Mouse (Mus musculus) adrenal gland, postnatal 25 days (tissue): ENCODE data around the gene Gm11627. TPM values are rescaled to one million over a fixed set of nuclear protein-coding genes. Genes with fewer than 3 reads are reported as not detected.
"Not testable (repeated sequence)": the region's sequence is repeated elsewhere in the genome, so short reads cannot be mapped to it uniquely, and the experiment has no call there.

Experiments
- DNase-seq: peaks from one replicate; pipeline ENCODE4 v3.0.0; 2021; ENCODE audit warnings: mixed read lengths
- total RNA-seq: library from RNA; stranded (reverse); gene quantifications from 2 replicates; pipeline ENCODE4 v1.2.3, GENCODE M21; 2021

The Gm11627 gene
- total RNA-seq, 1 experiment from 2014 or later = not detected

DNA sequence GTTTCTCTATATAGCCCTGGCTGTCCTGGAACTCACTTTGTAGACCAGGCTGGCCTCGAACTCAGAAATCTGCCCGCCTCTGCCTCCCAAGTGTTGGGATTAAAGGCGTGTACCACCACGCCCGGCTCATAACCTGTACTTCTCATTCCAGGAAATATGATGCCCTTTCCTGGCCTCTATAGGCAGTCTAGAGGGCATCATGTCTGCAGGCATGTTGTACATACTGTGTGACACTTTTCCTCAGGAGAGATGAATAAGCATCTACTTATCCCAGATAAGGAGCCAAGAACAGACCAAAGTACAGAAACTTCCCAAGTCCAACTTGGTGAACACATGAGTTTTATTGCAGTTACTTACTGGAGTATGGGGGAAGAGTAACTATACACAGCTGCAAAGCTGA lies 20.6 kb downstream of the Gm11627 start:
- no peak for DNase-seq

DNA sequence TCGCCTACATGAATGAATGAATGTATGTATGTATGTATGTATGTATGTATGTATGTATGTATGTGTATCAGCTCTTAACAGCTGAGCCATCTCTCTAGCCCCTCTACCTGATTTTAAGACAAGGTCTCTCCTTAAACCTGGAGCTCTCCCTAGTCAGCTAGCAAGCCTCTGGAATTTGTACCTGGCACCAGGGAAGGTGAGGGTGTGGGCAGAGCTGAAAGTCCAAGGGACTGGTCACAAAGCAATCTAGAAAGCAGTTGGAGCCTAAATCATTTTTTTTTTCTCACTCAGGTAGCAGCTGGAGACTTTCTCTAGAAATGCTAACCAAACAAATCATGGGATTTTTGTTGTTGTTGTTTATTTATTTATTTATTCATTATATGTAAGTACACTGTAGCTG lies 21.9 kb downstream of the Gm11627 start:
- DNase-seq = no peak

DNA sequence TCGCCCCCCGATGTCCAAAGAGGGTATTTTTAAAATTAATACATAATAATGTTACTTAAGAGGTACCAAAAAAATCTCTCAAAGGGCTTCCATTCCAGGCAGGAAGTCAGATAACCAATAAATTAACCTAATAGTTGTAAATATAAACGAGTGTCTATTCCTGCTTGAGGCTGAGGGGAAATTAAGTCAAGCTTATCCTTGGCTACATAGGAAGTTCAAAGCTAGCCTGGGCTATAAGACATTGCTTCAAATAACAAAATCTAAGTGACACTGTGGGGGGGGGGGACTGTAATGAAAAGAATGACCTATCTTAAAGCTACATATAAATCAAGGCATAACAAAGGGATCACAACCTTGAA lies 22.6 kb downstream of the Gm11627 start:
- DNase-seq = no peak

DNA sequence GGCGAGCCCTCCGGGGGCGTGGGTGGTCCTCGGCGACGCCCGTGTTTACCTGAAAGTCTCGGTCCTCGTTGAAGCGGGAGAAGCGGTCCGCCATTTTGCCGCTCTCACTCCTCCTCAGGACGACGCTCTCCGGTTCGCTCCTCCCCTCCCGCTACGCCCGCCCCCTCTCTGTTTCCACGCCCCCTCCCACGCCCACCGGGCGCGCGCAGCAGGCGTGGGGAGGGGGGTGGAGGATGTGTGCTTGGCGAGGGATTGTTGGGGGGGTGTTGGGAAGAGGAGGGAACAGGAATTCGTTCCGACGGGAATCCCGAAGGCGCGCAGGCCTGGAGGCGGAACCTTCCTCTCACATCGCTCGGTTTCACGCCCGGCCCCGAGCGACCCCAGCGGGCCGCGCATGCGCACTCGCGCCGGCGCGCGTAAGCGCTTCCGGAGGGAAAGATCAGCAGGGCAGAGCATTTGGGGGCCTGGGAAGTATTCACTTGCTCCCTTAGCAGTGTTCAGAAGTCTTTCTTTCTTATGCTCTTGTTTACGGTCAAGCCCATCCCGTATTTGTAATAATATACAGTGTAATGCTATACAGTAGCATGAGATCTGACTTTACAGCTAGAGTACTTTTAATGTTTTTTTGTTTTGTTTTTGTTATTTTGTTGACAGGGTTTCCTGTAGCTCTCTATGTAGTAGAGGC lies 23.1 kb downstream of the Gm11627 start, which contains the start of gene Gpatch8:
Gene Gpatch8 (minus strand): TSS at position 362 of the 685 bp plus-strand sequence.
- peak; percentile 93 for DNase-seq

DNA sequence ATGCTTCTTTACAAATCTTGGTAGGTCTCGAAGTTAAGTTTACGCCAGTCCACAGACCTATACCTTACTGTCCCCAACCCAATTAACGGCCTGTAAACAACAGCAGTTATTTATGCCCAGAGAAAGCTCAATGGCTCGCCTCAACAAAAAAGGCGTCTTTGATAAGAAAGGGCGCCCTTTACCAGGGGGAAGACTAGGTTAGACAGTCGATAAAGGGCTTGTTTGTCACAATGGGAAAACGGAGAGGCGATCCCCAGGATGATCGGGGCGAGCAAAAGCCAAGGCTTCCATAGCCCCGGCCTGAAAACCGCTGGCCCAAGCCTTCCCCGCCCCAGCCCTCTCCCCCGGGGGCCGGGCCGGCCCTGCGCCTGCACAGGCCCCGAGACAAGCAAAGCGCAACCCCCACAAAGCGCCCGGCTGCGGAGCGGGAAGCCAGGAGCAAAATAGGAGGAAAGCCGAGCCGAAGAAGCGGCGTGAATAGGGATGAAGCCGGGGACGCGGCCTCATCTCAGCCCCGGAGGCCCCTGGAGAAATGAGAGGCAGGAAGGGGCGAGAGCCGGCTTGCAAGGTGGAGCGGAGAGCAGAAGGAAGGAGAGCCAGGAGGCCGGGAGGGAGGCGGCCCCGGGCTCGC lies 23.7 kb downstream of the Gm11627 start:
- peak; percentile 48 for DNase-seq

DNA sequence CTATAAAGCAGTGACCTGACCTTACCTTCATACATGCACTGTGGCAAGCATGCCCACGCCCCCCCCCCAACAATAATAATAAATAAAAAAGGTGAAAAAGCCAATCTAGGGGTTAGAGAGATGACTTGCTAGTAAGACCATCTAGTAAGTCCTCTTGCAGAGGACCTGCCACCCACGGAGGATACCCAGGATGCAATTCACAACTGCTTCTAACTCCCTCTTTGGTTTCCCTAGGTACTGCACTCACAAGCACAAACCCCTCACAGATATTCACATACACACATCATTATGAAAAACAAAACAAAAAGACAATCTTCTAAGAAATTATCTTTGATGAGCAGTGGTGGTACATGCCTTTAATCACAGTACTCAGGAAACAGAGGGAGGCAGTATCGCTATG lies 27.2 kb downstream of the Gm11627 start:
- DNase-seq = no peak

GRCm38 (mm10) chr11:102551176-102551575 lies 28.1 kb downstream of the Gm11627 start:
- DNase-seq = no peak

DNA sequence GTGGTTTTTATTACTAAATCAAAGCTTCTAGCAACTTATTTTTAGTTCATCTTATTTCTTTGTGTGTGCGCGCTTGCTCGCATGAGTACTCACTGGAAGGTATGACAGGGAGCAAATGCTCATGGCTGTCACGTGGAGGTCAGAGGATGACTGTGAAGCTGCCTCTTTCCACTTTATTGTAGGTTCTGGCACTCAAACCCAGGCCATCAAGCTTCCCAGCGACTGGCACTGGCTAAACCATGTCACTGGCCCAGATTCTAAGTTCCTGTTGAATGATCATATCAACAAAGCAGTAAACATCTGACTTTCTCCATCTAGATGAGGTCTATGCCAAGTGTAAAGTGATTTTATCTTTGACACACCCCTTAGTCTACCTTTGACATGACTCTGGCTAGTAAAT lies 37.8 kb downstream of the Gm11627 start:
- DNase-seq = peak; percentile 45

- not testable (repeated sequence) for DNase-seq
Measured at GRCm38 (mm10) chr11:102540286-102540685, 39.0 kb downstream of the Gm11627 start.

DNA sequence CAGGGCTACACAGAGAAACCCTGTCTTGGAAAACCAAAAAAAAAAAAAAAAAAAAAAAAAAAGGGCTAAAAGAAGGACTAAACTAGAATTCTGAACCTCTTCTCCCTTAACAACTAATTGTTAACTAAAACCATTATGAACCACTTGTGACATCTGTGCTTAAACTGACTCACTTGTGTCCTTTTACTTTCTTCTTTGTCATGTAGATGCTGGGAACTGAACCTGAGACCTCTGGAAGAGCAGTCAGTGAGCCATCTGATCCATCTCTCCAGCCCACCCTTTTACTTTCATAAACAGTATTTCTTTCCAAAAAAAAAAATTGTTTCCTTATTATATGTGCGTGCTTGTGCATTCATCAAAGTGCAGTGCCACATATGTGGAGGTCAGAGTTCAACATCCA lies 39.6 kb downstream of the Gm11627 start:
- DNase-seq = no peak

DNA sequence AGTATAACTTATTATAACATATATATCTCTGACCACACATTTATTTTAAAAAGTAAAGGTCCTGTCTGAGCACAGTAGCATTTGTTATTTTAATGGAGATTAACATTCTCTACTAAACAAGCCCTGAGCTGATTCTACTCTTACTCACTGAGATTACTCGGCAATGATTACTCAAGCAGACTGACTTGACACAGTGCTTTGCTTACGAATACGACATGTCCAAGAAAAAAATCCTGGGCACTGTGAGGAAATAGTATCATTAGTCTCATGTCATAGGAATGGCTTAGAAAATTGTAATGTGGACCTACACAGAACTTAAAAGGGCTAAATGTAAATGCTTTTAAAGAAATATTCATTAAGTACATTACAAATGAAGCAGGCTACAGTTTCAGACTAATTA lies 43.1 kb downstream of the Gm11627 start:
- DNase-seq = no peak

DNA sequence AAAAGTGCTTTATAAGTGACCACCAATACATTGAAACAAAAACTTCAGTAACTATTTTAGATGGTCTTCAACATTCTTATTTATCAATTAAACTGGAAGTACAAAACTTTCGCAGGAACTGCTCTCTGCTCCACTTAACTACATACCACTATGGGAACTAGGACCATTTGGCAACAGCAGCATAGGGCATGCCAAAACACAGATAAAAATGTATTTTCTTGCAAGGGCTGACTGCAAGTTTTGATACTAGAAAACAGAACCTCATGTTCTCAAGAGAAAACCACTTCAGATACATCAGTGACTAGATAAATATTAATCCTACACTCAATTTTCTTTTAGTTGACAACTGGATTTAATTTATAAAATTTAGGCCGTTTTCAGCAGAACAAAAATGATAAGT lies 45.2 kb downstream of the Gm11627 start:
- DNase-seq = no peak

DNA sequence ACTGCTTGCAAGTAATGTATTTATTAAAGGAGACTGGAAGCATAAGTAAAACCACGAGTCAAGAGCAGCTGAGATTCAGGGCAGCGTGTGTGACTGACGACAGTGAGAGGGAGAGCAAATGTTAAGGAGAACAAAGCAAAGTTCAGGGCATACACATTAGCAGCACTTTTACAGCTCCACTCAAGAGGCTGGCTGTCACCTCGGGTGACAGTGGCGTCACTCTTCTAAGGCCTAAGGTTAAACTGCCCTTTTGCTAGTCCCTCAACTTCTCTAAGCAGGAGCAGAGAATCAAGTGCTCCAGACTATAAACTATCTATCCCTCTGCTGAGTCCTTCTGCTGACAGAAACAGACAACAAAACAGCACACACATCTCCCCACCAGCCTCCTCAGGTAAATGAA lies 47.8 kb downstream of the Gm11627 start:
- DNase-seq = no peak

Other genes with a start within 250 kb of the Gm11627 start
- 1.0 and 1.8 TPM in 2 replicates for gene Slc4a1, start 213.3 kb downstream of the Gm11627 start, total RNA-seq
- gene Rundc3a, start 186.1 kb downstream of the Gm11627 start, total RNA-seq = 24.4 and 39.7 TPM in 2 replicates
- 439 and 629 TPM in 2 replicates for gene Slc25a39, start 171.5 kb downstream of the Gm11627 start, total RNA-seq
- 198 and 230 TPM in 2 replicates for gene Grn, start 149.1 kb downstream of the Gm11627 start, total RNA-seq
- gene Fam171a2, start 131.8 kb downstream of the Gm11627 start, total RNA-seq = 4.3 and 8.7 TPM in 2 replicates
- 2.2 and 4.7 TPM in 2 replicates for gene Itga2b, start 109.3 kb downstream of the Gm11627 start, total RNA-seq
- gene Gpatch8, start 23.1 kb downstream of the Gm11627 start, total RNA-seq = 32.2 and 33.4 TPM in 2 replicates
- 3.8 and 4.9 TPM in 2 replicates for gene Fzd2, start 24.9 kb upstream of the Gm11627 start, total RNA-seq
- gene Meioc, start 84.3 kb upstream of the Gm11627 start, total RNA-seq = 0.06 TPM in 1 of 2 replicates, not detected in the other
- gene Ccdc43, start 118.3 kb upstream of the Gm11627 start, total RNA-seq = 23.3 and 29.1 TPM in 2 replicates
- 2.9 and 4.7 TPM in 2 replicates for gene Adam11, start 182.0 kb upstream of the Gm11627 start, total RNA-seq
- gene Gjc1, start 240.2 kb upstream of the Gm11627 start, total RNA-seq = 20.0 and 22.7 TPM in 2 replicates